Mouse (Mus musculus) WW6 (cell line): ENCODE measurements at regions not wholly inside any gene's neighbourhood (a gene's known extent, or its start where the extent isn't known, plus 50 kb on each side); places are given as distances from the start of the nearest gene placed in this dataset.
"Not testable (repeated sequence)": the region's sequence is repeated elsewhere in the genome, so short reads cannot be mapped to it uniquely, and the experiment has no call there.

Source experiments
- DNase-seq: peaks from one replicate; pipeline ENCODE4 v3.0.0-alpha.2; 2013; ENCODE audit warnings: low read depth, low spot score

DNA sequence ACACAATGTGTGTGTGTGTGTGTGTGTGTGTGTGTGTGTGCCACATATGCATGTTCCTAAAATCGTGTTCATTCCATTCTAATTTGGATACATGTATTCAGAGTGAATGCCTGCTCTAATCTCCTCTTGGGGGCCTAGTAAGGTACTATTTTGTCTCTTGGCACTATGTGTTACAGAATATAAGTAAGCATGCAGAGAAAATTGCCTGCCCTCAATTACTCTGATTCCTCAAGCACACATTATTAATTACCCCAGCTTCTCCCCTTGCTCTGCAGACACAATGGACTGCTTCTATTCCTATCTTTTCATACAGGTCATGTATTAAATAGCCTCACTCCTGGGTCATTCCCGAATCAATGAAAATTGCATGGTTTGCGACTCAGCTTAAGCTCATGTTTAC, 406.3 kb downstream of the Trib2 start:
- DNase-seq, result no peak

DNA sequence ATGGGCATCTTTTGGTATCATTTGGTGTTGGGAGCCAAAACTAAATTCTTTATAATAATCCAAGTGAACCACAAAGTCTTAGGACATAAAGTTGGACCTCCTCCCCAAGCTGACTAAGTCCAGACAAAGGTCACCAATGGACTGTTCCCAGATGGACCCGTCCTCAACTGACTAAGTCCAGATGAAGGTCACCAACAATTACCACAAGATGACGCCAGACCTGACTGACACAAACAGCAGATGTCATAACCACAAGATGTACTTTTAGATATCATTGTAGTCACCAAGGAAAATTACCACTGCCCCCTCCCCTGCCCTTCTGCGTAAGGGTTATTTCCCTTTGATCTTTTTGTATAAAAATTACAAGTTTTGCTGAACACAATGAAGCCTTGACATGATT, 409.1 kb downstream of the Trib2 start:
- DNase-seq, result not testable (repeated sequence)

DNA sequence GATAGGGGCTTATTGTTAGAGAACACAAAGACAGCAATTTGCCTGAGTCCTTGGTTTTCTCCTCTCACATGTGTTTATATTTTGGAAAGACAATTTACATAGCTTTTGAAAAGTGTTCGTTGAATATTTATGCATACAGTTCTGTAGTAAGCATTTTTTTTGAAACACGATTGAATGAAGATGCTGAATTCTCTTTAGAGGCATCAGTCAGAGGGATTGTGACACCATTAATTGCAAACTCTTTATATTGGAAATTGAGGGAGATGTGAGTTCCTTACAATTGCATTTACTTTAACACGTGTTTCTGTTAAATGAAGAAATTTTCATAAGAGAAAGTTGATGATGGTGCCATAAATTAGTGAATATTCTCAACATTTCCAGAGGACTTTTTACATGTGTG, 424.1 kb downstream of the Trib2 start:
- DNase-seq, result no peak

DNA sequence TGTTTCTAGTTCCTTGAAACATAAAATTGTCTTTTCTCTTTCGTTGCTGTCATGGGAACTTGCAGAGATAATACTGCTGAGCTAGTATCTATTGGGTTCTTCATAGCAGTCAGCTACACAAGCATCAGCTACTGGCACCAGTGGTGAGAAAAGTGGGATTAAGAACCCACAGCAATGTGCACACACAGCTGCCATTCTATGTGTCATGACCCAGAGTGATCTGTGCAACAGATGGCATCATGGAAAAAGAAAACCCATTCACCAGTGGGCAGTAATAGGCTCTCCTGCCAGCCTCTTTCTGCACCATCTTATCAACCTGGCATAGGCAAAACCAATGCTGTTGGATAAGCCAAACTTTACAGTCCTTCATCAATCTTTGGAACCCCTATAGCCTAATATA, 428.1 kb downstream of the Trib2 start:
- DNase-seq, result no peak

DNA sequence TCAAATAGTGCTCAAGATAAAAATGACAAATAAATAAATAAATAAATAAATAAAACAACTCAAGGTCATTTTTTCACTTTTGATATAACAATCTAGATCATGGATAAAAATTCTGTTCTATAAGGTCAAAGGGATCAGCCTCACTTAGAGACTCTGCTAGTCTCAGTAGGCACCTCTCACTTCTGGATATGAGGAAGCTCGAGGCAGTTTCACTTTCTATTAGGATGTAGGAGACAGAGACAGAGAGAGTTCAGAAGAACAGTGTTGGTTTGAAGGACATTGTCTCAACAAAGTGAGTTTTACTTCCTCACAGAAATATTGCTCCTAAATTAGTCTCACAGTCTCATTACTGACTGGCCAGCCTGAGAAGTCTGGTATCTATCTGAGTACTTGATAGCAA, 458.9 kb downstream of the Trib2 start:
- DNase-seq, result no peak

DNA sequence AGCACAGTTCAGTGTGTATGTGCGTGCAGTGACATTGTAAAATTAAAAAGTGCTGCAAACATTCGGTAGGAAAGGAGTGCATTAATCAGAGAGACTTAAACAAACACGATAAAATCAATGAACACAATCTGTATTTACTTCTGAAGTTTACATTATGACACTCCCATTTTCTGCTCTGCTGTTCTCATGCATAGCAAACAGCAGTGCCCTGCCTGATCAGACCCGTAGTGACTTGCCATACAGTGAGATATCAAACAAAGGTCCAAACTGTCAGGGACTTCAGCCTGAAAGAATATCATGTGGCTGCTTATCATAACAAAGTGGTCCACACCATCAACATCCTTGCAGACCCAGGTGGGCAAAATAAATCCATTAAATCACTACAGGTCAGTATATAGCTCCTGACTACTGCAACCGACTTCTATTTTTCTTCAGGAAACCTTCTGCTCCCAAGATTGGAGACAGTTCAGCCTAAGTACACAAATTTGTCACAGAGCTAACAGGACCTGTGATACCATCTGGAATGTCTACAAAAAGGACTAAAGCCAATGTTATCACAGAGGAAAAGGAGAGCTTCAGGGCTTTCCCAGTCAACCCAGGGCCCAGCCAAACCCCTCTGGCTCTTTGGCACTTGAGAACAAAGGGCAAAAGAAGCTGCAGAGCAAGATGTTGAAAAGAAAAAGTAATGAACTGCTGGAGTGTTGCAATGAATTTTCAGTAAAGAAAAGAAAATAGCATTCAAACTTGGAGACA, 495.8 kb downstream of the Trib2 start:
- DNase-seq, result no peak

DNA sequence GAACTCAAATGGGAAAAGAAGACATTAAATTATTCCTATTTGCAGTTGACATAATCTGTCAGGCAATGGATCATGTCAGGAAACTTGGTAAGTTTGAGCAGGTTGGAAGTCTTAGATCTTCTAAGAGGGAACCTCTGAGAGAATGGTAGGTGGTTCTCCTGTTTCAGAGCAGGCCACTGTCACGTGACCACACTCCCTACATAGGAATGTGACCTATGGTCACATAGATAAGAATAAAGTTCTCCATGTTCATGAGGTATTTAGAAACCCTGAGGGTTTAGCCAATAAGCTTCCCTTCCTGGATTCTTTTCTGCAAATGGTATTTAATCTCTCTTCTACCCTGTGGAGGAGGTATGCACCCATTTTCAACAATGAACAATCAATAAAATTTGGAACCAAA, 497.1 kb downstream of the Trib2 start:
- DNase-seq, result no peak

DNA sequence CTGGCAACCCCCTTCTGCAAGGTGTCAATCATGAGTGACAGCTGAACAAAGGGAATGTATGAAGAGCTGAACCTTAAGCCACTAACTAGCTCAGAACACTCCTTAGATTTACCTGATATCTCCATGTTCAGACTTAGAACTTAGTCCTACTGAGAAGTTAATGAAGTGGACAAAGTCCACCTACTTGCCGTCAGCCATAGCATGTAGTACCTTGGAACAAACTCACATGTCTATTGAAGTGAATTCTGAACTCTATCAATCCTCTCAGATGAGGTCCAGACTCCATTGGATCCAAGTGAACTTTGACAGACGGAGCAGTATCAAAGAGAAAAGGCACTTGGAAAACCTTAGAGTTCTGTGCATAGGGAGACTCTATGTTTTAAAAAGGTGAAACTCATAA, 521.8 kb downstream of the Trib2 start:
- DNase-seq, result no peak

DNA sequence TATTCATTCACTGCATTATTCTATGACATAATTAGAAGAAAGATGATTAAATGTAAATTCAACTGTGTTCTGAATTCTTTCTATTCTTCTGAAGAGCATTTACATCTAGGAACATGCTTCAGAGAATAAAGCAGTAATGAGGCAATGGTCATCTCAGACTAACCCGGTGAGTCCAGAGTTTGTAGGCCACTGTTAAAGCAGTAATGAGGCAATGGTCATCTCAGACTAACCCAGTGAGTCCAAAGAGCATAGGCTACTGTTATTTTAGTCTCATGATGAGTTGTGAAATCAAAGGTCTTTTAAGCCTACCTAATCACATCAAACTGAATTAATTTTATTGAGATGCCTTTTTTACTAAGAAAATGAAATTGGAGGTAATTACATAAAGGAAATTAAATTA, 554.6 kb downstream of the Trib2 start:
- no peak for DNase-seq

DNA sequence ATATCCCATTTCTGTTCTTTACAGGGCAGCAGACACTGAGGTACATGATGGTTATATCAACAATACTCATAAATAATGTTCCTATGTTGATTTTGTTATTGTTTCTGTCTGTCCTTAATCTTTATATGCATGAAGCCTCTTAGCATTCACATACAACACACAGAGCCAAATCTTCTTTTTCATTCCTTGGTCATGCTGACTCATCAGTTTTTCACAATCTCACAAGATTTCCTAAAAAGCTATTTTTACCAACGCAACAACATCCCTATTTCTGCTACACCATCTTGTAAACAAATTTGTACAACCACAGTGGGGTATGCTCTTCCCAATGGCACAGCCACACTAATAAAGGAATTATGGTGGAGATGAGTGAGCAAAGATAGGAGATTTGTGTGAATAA, 555.1 kb downstream of the Trib2 start:
- no peak for DNase-seq

DNA sequence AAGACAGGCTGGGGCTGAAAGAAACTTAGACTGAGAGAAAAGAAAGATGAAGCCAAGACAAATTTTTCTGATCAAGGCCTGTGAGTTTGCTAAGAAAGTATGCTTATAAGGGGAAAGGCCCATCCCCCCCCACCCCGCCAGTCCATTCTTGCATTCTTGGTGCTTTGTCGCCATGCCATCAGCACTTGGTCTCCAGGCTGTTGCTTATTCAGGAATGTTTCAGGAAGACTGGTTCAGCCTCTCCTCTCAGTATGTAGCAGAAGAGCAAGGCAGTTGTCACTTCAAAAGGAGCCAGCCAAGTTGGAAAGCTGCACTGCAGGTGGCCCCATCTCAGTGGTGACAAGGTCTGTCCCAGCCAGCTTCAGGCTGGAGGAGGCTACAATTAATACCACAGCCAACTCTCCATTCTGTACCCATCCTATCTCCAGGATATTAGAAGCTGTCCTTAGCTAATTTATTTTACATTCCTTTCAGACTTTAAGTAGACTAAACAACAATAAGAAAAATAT, 555.8 kb downstream of the Trib2 start:
- DNase-seq, result no peak

DNA sequence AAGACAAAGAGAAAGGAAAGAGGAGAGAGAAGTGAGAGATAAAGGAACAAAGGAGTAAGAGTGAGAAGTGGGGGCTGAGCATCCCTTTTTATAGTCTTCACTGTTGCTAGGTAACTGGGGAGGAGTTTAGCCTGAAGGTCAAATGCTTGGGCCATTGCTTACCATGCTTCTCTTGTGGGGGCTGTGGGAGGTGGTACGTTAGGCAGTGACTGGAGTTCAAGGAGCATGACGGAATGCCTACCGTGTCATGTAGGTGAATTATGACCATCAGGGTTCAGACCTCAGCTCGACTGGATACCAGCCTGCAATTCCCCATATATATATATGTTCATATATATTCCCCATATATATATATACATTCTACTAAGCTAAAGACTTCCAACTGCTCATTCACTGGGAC, 571.8 kb downstream of the Trib2 start:
- no peak for DNase-seq

DNA sequence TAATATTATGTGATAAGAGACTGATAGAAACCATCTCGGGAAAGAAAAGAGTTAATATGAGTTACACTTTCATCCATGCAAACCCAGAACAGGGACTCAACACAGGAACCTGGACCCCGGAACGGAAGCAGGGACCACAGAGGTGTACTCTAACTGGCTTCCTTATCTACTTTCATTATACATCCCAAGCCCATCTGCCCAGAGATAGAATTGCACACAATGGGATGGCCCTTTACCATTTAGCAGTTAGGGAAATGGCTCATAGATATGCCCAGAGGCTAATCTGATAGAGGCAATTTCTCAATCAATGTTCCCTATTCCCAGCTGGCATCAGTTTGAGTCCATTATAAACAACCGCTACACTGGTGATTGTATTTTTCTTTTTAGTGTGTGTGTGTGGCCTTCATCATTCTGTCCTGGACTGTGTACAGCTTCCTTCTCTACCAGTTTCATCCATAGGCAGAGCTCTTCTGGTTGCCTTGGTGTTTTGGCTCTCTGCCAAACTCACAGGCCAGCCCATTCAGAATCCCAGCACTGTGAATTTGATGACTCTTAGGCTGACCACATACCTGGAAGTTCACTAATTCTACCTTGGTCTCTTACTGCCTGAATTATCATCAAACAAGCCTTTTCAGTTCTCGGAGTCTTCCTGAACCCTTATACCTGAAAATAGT, 594.1 kb downstream of the Trib2 start:
- no peak for DNase-seq

DNA sequence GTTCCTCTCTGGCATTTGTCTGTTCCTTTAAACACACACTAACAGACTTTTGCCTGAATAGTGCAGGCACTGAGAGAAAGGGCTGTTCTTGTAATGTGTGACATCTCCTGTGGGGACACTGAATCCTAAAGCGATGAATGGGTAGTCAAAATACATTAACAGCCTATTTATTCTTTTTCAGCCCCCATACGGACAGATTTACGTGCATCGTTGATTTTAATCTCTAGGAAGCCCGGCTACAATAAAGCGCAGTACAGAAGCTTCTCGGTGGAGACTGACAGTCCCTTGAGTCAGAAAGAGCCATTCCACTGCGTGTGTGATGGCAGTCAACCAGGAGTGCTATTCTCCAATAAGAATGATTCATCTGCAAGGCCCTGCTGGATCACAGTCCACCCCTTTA, 598.2 kb downstream of the Trib2 start:
- no peak for DNase-seq

DNA sequence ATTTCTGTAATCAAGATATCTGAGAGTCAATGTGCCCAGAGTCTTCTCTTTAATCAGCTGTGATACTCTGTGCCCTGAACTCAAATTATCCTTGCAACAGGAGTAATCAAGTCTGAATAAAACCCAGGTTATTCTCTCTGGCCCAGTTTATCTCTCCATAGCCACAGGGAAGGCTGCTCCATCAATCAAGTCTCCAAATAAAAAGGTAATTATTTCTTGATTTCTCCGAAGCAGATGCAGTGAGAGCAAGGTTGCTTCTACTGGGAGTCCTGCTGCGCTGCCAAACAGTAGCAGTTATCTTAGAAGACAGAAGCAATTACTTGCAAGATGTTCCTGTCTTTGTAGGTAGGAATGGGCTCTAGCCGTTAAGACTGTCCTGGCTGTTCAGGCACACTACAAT, 600.5 kb downstream of the Trib2 start:
- DNase-seq, result no peak

DNA sequence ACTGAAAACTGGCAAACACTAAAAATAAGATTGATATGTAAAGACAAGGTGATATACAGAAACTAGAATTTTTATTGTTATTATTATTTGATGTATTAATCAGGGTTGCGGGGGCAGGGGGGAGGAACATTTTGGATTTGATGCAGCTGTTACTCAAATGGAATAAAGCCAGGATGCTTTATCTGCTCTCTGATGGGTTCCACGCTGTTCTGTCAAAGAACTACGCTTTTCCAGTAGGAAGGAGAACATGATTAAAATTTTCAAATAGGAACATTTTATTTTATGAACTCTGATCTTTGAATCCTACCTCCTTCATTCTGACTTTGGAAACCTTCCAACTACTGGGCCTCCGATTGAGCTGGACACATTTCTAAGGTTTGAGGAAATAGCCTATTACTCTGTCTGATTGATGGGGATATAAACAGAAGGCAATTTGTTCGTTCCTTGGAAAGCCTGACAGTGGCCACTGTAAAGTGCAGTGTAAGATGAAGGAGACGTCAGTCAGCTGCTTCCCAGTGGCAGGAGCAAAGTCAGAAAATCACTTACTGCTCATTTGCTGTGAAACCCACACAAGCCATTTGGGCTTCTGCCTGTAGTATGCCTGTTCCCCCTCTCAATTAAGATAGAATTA, 642.2 kb downstream of the Trib2 start:
- no peak for DNase-seq

DNA sequence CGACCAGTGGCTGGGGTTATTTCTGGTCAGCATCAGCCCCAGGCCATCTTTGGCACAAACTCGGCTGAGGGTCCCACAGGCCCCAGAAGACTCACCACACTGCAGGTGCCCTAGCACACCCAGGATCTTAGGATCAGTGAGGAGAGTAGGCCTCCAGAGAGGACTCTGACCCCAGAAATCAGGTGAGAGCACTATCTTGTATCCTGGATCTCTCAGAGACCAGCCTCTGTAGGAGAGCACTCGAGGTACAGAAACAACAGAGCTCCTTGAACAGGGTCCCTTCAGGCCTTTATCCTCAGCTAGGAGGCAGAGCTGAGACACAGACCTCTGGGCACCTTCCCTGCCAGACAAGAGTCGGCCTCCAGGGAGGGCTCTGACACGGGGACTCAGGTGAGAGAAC, 654.1 kb downstream of the Trib2 start:
- DNase-seq, result no peak

DNA sequence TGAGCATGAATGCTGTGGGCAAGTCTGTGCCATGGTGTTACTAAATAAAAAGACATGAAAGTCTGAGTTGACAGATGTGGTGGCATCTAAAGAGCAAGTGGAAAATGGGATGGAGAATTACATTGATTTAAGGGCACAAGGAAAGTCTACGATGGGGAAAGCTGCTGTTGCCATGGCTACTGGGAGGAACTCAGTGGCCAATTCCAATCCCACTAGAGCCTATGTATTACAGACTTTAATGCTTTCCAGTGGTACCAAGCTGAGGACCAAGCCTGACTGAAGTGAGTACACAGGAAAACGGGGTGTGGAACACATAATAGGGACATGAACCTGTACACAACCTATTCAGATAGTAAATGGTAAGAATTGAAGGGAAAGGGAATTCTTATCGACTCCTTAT, 654.9 kb downstream of the Trib2 start:
- DNase-seq, result no peak

DNA sequence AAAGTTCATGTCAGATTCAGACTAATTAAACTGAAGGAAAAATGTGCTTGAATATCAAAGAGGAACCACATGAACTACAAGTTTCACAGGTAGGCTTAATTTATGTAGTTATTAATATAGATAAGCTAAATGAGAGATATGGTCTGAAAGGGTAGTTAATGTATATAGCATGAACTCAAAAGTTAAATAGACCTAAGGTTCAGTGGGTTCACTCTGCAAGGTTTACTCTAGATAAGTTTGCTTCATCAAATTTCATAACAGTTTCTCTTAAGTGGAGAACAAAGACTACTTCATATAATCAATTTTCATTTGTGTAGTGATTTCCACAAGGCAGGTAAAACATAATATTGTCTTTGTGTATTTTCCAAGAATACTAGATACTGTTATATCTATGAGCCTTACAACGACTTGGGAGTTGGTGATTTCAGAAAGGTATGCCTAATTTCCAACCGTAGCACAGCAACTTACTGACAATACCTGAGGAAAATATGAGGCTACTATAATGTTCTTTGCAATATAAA, 656.2 kb downstream of the Trib2 start:
- DNase-seq, result no peak

DNA sequence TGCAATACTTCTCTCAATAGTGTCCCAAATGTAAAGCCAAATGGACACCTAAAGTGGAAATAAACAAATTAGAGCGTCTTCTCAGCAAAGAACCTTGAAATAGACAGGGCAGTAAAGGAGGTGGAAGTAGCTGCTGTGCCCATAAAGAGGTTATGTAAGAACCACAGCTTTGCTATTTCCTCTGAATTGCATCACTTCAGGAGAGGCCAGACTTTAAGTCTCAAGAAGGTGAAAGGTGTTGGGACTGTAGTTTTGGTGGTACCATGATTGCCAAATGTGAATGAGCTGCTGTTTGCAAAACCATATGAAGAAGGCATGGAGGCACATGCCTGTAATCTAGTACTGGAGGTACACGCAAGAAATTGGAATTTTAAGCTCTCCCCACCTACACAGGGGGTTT, 670.3 kb downstream of the Trib2 start:
- no peak for DNase-seq

DNA sequence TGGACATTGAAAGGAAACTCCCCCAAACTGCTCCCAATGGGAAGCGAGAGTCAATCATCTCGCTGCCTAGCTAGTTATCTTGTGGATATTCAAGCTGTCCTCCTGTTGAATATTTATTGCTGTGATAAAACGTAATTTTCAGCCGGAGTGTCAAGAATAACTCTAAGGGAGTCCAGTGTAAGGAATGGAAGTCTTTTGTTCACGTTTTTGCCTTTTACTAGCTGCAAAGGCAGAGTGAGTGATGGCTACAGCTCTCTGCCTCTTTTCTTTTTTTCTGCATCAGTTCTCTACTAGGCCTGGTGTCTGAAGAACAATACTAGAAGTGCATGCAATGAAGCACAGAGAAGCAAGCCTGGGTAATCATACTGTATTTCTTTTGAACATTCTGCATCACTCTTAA, 679.7 kb downstream of the Trib2 start:
- DNase-seq, result no peak

DNA sequence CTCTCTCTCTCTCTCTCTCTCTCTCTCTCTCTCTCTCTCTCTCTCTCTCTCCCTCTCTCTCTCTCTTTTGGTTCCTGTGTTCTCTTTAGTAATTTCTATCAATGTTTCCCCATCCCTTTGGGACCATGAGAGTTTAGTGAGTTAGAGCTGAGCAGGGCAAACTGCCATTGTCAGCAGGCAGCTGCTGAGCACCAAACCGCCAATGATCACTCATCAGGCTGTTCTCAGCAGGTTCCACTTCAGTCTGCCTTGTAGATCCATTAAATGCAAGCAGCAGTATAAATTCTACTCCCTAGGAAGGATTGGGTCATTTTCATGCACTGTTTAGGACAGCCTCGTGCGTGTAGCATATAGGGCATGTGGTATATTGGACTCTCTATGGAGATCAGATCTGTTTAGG, 692.5 kb downstream of the Trib2 start:
- DNase-seq, result no peak
